Mouse (Mus musculus) heart, postnatal 0 days (tissue): ENCODE data around the gene Fxyd6. TPM values are rescaled to one million over a fixed set of nuclear protein-coding genes. Genes with fewer than 3 reads are reported as not detected.

Source experiments
- ATAC-seq: fragments of 200-750 bp; cut with Nextera tagmentation; 2 replicates; pipeline ENCODE4 v1.8.0; 2017; ENCODE audit warnings: low read depth, moderate number of reproducible peaks, moderate library complexity; ENCODE audit not compliant: insufficient read depth
- DNase-seq: peaks from one replicate; pipeline ENCODE4 v3.0.0-alpha.2; 2016; ENCODE audit warnings: low spot score
- H3K27ac ChIP-seq: fragments of 300-500 bp; sonication (generic); 2 replicates; pipeline ENCODE4 v1.5.1; 2014; ENCODE audit warnings: low read depth, mild to moderate bottlenecking
- H3K27me3 ChIP-seq: fragments of 300-500 bp; sonication (generic); 2 replicates; pipeline ENCODE4 v1.6.1; 2014; ENCODE audit warnings: low read length, mixed read lengths; ENCODE audit not compliant: control insufficient read depth, insufficient read depth
- H3K36me3 ChIP-seq: fragments of 300-500 bp; sonication (generic); replicated peaks from 2 replicates; pipeline ENCODE4 v1.6.1; 2014; ENCODE audit warnings: low read length, mixed read lengths; ENCODE audit not compliant: control insufficient read depth, insufficient read depth
- H3K4me1 ChIP-seq: fragments of 300-500 bp; sonication (generic); 2 replicates; pipeline ENCODE4 v1.6.1; 2014; ENCODE audit warnings: antibody characterized with exemption; ENCODE audit not compliant: control insufficient read depth, insufficient read depth
- H3K4me2 ChIP-seq: fragments of 300-500 bp; sonication (generic); 2 replicates; pipeline ENCODE4 v1.6.1; 2014; ENCODE audit warnings: low read depth, mild to moderate bottlenecking, low read length, moderate library complexity
- H3K4me3 ChIP-seq: fragments of 300-500 bp; sonication (generic); 2 replicates; pipeline ENCODE4 v1.5.1; 2014; ENCODE audit warnings: low read depth, low read length
- H3K9ac ChIP-seq: fragments of 300-500 bp; sonication (generic); replicated peaks from 2 replicates; pipeline ENCODE4 v1.6.1; 2014; ENCODE audit warnings: low read depth, low read length, mixed read lengths
- H3K9me3 ChIP-seq: fragments of 300-500 bp; sonication (generic); replicated peaks from 2 replicates; pipeline ENCODE4 v1.6.1; 2016; ENCODE audit warnings: low read length; ENCODE audit not compliant: control insufficient read depth
- CTCF ChIP-seq: IDR thresholded peaks from 2 replicates; pipeline ENCODE4 v1.5.1; 2016; ENCODE audit warnings: antibody characterized with exemption, control low read depth, low read depth
- EP300 ChIP-seq: IDR thresholded peaks from 2 replicates; pipeline ENCODE4 v1.6.1; 2016; ENCODE audit warnings: antibody characterized with exemption, low read depth
- WGBS: fragments of 180-500 bp; shearing (Covaris S2); extraction: QIAGEN DNeasy Blood & Tissue Kit; methylation state at CpG from one replicate; pipeline ENCODE4 v1.1.7; 2014; 5-methylcytosine and 5-hydroxymethylcytosine counted together
- polyA plus RNA-seq: library from polyadenylated mRNA; unstranded; fragments of >200 nt; fragmentation: Nextera tagmentation; extraction: Ambion mirVana; gene quantifications from 2 replicates; pipeline ENCODE4 v1.2.1, GENCODE M21; 2015
- total RNA-seq: library from RNA; depleted of rRNA; stranded (reverse); fragments of >200 nt; gene quantifications from 2 replicates; pipeline ENCODE4 v1.2.3, GENCODE M21; 2014; ENCODE audit warnings: low replicate concordance

Gene Fxyd6
- total and polyA plus RNA-seq, 2 experiments from 2014 or later = 18.1 to 26.6 TPM

DNA sequence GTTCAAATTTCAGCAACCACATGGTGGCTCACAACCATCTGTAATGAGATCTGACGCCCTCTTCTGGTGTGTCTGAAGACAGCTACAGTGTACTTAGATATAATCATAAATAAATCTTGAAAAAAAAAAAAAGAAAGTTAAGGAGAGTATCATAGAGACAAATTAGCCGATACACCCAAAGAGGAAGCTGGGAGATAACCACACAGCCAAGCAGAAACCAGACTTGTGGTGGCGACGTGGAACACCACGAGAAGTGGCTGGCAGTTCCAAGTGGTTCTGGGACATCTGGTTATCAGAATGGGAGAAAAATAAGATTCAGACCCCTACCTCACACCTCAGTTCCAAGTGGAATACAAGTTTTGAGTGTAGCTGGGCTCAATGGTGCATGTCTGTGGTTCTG, 16.7 kb downstream of the Fxyd6 start:
- TF ChIP-seq EP300 (no peak), CTCF (no peak)
- 74% methylated on average over 5 of the region's 5 CpGs for WGBS
- Histone ChIP-seq H3K4me1 (no peaks in the 10 kb centered on the region), H3K27me3 (no peaks in the 10 kb centered on the region; the same call in 1 of the 2 replicates), H3K4me3 (no peak overlapping the region), H3K9ac (no peak overlapping the region), H3K9me3 (no peaks in the 10 kb centered on the region), H3K36me3 (no peaks in the 10 kb centered on the region), H3K4me2 (no peak overlapping the region), H3K27ac (no peak overlapping the region)
- DNase-seq (no peak), ATAC-seq (no peak)

DNA sequence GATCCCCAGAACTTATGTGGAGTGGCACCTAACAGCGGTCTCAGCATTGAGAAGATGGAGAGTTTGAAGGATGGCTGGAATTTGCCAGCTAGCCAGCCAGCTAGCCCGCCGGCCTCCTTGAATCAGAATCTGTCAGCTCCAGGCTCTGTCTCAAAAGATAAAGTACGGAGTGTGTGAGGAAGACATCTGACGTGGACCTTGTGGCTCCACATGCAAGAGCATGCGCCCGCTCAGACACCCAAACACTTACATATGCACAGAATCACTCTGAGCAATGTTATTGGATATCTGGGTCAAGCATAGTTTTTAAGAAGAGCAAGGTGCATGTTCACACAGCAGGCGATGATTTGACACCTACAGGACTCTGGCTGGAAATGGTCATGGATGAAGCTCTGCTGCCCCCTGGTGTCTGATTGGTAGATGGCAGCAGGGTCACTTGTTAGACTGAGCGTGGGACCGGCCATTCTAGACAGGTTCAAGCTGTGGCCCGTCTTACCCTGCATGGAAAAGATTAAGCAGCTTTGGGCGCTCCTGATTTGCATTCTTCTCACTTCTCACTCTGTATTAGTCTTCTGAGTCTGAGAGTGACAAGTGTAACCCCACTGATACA, 18.5 kb downstream of the Fxyd6 start:
- Histone ChIP-seq H3K9ac (no peak overlapping the region), H3K27ac (no peak overlapping the region), H3K36me3 (no peaks in the 10 kb centered on the region), H3K4me1 (no peaks in the 10 kb centered on the region), H3K4me2 (no peak overlapping the region), H3K9me3 (no peaks in the 10 kb centered on the region), H3K27me3 (no peaks in the 10 kb centered on the region; the same call in 1 of the 2 replicates), H3K4me3 (no peak overlapping the region)
- no peak for TF ChIP-seq EP300
- peak; percentile 99 for TF ChIP-seq CTCF
- ATAC-seq (peak; percentile 80), DNase-seq (peak; percentile 66)
- 28% methylated on average over 12 of the region's 12 CpGs for WGBS

DNA sequence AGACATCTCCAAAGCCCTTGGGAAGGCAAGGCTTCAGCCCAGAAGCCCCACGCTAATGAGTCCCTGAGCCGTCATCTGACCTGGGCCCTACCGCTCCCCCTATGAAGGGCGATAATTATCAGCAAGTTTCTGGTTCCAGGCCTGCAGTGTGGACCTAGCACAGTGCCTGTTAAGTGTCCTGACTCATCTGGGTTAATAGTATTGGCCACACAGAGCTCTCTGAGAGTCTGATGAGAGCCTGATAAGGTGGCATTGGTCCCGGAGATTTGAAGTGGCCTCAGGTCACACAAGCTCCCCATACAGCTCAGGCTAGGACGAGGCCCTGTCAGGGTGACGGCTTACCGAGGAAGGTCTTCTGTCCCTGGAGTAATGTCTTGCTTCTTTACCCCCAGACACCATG, 19.6 kb downstream of the Fxyd6 start:
- DNase-seq (no peak), ATAC-seq (no peak)
- Histone ChIP-seq H3K9ac (no peak overlapping the region), H3K4me1 (no peaks in the 10 kb centered on the region), H3K4me2 (no peak overlapping the region), H3K9me3 (no peaks in the 10 kb centered on the region), H3K4me3 (no peak overlapping the region), H3K27me3 (no peaks in the 10 kb centered on the region; the same call in 1 of the 2 replicates), H3K36me3 (no peaks in the 10 kb centered on the region), H3K27ac (no peak overlapping the region)
- 69% methylated on average over 8 of the region's 8 CpGs for WGBS
- no peak for TF ChIP-seq CTCF
- no peak for TF ChIP-seq EP300

DNA sequence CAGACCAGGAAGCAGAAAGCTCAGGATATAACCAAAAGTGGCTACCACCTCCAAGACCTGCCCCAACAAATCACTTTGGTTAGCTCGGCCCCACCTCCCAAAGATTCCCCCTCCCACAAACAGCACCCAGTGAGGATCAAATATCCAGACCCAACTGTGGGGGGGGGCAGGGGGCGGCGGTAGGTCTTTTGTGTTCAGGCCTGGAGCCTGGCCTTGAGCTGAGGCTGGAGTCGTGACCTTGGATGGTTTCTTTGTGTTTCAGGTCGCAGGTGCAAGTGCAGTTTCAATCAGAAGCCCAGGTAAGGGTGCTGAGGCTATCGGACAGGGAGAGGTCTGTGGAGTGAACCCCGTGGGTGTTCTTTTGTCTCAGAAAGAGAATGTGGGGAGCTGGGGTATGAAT, 21.3 kb downstream of the Fxyd6 start:
- Histone ChIP-seq H3K36me3 (no peaks in the 10 kb centered on the region), H3K9ac (no peak overlapping the region), H3K27me3 (no peaks in the 10 kb centered on the region; the same call in 1 of the 2 replicates), H3K4me1 (no peaks in the 10 kb centered on the region), H3K4me3 (no peak overlapping the region), H3K9me3 (no peaks in the 10 kb centered on the region), H3K4me2 (no peak overlapping the region), H3K27ac (no peak overlapping the region)
- ATAC-seq (no peak), DNase-seq (no peak)
- TF ChIP-seq CTCF (no peak), EP300 (no peak)
- 78% methylated on average over 7 of the region's 7 CpGs for WGBS

DNA sequence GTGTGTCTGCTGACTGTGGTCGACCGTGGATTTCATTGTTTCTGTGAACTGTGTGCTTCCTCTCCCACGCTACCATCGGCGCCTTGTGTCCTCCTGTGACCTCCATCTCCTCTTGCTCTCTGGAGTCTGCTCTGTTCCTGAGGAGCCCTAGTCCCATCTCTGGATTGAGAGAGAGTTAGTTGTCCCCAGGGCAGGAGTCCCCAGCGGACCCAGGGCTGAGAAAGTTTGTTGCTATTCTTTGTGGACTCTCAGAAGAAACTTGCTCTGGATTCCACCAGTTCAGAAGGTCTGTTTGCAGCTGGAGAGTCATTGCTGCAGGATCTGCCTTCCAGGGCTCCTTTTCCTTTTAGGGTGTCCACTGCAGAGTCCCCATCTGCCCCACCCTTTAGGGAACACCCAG, 25.2 kb downstream of the Fxyd6 start:
- TF ChIP-seq EP300 = no peak
- TF ChIP-seq CTCF = no peak
- H3K4me2 ChIP-seq = no peak overlapping the region
- DNase-seq = no peak
- no peak overlapping the region for H3K9ac ChIP-seq
- H3K27ac ChIP-seq = no peak overlapping the region
- H3K27me3 ChIP-seq = no peaks in the 10 kb centered on the region
- no peaks in the 10 kb centered on the region for H3K9me3 ChIP-seq
- WGBS = 81% methylated on average over 6 of the region's 6 CpGs
- no peaks in the 10 kb centered on the region for H3K4me1 ChIP-seq
- no peak for ATAC-seq
- H3K4me3 ChIP-seq = no peak overlapping the region
- no peaks in the 10 kb centered on the region for H3K36me3 ChIP-seq

DNA sequence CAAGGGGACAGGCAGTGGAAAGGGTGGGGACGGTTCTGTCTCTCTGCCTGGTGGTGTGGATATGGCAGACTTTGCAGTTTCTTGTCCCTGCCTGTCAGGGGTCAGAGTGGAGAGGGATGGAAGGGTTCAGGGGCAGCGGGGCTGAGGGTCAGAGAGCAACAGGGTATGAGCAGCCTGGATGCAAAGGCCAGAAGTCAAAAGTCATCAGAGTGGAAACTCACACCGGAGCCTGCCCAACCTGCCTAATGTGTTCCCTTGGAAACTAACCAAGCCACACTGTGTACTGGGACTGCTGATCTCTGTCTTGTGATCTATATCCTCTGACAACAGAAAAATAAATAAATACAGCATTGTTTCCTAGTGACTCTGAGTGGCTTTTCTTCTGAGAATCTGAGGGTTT, 25.8 kb downstream of the Fxyd6 start:
- Histone ChIP-seq H3K4me1 (no peaks in the 10 kb centered on the region), H3K27ac (no peak overlapping the region), H3K36me3 (no peaks in the 10 kb centered on the region), H3K4me2 (no peak overlapping the region), H3K27me3 (no peaks in the 10 kb centered on the region), H3K4me3 (no peak overlapping the region), H3K9ac (no peak overlapping the region), H3K9me3 (no peaks in the 10 kb centered on the region)
- DNase-seq (no peak), ATAC-seq (no peak)
- TF ChIP-seq CTCF = no peak
- no peak for TF ChIP-seq EP300
- WGBS = 58% methylated on average over 3 of the region's 3 CpGs
